Mouse (Mus musculus) hematopoietic stem cell, adult 5-6 weeks (primary cell): ENCODE results near the gene B9d1. TPM values are rescaled to one million over a fixed set of nuclear protein-coding genes. Genes with fewer than 3 reads are reported as not detected.

ENCODE experiments used
- ATAC-seq, 2 experiments: fragments of 125-278 bp in 1 of 2; replicated peaks in 1 of 2; 2 replicates each; pipeline ENCODE4 v1.8.0; 2016 to 2017; ENCODE audit warnings: inconsistent platforms in 2 of 2, mild to moderate bottlenecking in 2 of 2, moderate number of reproducible peaks in 2 of 2, low read depth in 1 of 2, moderate TSS enrichment in 1 of 2; ENCODE audit not compliant: low FRiP score in 2 of 2, poor library complexity in 2 of 2, severe bottlenecking in 2 of 2, insufficient read depth in 1 of 2, low TSS enrichment in 1 of 2
- total RNA-seq: library from RNA; stranded (forward); fragments of 172-1452, 232-1000 nt; gene quantifications from 2 replicates; pipeline ENCODE4 v1.2.3, GENCODE M21; 2017

B9d1 gene
- total RNA-seq, result 1.6 and 4.4 TPM in 2 replicates

DNA sequence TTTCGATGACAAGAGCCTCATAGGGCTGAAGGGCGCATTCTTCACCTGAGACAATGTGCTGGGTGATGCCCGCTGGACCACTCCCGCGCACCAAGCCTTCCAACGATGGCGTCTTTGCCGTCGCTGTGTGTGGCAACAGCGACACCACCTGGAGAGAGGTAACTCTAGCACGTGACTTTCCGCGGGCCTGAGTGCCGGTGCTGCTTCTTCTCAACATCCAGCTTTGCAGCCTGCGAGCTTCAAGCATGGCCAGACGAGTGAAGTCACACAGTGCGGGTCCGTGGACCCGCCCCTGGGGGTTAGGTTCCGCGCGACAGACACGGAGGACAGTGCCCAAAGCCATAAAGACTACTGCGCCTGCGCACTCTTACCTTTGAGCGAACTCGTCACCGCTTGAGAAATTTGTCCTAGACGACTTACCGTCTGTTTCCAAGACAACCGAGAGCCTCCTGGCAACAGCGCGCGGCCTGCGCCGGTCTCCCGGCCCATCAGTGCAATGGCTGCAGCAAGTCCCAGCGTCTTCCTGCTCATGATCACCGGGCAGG is at the start of gene B9d1:
Gene B9d1, plus strand, starts transcription at position 432 of the 545 bp plus-strand sequence.
- ATAC-seq, result peak; percentile 91 to 92

DNA sequence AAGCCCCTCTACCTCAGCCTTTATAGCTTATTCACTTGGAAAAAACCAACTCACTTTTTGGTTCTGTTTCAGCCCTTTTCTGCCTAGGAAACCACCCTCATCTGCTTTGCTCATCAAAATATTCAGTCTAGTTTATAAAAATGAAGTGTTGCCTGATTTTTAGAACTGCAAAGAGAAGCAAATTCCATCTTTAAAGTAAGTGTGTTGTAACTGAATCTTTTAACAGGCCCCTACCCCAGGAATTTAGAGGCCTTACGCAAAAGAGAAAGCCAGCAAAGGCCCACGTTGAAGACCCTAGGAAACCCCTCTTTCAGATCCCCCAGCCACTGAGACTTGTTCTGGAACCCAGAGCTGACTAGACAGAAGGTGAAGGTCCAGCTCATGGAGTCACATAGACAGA is 40.9 kb upstream of the B9d1 start:
- no peak for ATAC-seq

DNA sequence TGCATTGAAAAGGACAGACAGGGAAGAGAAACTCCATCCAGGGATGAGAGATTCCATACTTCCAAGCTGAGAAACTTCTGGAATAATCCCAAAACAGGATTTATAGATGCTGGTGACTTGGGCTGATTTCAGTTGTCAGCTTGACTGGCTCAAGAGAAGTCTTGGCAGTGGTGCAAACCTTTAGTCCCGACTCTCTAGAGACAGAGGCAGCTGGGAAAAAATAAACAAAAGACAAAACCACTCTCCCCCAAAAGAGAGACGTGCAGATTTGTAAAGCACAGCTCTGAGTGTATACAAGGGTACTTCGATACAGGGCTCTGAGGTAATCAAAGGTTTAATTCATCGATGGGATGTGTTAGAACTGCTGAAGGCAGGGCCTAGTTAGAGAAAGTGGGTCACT is 39.5 kb upstream of the B9d1 start:
- no peak for ATAC-seq

DNA sequence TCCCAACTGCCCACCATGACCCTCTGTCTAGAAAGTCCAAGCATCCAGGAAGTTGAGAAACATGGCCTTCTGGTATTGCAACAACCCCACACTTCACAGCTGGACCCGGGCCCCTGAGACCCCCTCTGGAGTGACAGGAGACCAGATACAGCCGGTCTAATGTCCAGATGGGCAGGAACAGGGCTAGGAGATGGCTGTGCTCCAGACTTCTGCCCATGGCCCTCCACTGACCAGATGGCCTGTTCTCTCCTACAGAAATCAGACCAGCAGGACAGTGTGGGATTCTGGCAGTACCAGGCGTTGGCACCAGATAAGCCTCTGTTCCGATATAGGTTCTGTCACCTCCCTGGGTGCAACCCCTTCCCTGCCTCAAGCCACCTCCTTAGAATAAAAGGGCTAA is 36.4 kb upstream of the B9d1 start:
- ATAC-seq, result no peak

DNA sequence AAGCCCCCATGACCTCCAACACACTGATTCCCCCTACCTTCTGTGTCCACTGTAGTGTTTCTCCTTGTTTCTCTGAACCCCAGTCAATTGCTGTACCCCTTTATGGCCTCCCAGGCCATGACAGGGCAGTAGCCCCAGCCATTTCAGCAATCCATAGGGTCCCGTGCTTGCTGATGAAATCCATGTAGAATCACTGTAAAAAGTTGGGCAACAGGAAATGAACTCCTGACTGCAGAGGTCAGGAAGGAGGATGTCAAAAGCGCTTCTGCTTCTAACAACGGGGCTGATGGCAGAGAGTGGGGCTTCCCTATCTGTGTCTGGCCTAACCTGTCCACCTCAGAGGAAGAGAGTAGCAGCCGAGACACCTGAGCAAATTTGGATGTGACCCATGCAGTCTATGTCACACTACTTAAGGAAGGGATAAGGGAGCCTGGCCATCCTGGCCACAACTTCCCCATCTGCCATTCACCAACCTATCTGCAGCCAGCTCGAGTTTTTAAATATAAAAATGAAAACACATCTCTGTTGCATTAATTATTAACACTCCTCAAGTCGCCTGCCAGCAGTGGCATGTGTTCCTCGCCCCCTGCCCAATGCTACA is 35.5 kb upstream of the B9d1 start:
- peak; percentile 56 to 69 for ATAC-seq

DNA sequence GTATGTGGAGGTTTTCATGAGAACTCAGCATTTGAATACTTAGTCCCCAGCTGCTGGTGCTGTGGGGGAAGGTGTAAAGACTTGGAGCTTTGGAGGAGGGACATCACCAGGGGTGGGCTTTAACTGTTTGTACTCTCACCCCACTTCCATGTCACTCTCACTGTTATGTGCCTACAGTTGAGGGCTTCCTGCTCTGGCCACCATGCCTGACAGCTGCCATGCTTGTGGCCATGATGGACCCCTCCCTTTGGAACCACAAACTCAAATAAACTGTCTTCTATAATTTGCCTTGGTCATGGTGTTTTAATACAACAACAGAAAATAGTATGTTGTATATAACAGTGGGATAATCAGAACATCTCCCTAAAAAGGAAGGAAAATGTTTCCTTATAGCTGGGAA is 34.1 kb upstream of the B9d1 start:
- no peak for ATAC-seq

DNA sequence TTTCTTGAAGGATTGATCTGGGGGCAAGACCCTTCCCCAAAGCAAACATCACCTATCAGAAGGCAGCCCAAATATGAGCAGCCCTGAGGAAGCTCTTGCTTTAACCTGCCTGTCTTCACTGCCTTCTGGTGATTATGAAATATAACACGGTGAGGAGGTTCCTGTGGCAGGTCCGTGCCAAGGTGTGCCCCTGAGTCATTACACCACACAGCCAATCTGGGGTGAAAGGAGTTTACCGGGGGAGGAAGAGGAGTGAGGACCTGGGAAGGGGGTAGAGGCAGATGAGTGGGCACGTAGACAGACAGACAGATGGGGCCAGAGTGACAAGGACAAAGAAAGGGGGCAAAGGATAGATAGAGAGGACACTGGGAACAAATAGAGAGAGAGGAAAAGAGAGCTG is 31.3 kb upstream of the B9d1 start:
- peak in 1 of 2 experiments; percentile 34; a peak in 1 of 4 replicates for ATAC-seq

DNA sequence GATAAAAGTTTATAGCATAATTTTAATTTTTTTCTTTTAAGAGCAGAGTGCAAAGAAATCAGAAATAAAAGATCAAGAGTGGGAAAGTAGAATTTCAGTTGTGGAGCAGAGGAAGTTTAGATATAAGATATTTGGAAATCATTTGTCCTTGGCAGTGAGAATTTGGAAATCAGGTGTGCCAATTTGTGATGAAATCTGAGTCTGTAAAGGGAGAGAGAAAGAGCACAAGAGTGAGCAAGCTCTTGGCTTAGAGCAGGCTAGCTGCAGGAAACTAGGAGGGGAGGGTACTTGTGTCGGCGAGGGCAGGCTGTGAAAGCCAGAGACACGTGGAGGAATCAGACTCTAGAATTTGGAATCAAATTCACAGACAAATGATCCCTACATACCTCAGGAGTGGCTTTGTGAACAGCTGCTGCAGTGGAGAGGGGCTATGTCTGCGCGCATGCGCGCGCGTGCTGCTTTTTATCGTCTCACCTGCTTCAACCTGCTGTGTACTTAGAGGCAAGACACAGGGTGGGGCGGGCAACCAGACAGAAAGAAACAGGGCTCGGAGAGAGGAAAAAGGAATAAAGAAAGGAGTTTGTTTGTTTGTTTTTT is 28.1 kb upstream of the B9d1 start:
- ATAC-seq, result no peak

- ATAC-seq, result no peak
Observed at GRCm38 (mm10) chr11:61477566-61478508, 27.1 kb upstream of the B9d1 start.

GRCm38 (mm10) chr11:61478788-61479187 is 26.2 kb upstream of the B9d1 start:
- no peak for ATAC-seq

DNA sequence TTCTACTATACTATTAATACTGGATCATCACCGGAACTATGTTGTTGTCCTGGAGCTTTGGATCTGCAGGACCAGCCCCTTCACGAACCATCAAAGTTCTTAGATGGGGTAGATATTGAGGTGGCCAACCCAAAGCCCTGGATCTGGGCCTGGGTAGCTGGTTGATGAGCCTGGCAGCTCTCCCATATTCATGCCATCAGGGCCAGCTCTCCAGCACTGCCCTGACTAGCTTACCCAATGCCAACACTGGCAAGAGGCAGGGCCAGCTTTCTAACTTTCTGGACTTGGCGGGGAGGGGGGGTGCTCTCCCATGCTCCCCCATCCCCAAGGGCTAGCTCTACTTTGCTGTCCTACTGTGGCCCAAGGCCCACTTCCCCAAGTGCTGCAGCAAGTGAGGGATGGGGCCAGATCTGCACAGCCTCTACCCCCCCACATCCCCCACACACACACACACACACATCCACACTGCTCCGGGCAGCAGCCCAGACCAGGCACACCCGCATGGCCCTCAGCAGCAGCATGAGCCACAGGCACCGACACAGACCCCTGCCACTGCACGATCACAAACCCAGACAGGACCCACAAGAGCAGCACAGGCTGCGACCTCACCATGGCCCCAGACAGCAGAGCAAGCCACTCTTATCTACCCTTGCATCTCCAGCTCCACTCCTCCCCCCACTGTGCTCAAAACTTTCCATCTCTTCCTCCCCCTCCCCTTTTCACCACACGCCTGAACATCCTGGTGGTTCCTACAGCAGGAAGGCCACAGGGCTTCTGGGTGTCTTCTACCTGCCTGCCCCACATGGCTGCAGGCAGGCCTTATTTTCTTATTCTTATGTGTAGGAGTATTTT is 23.5 kb upstream of the B9d1 start:
- peak in 1 of 2 experiments; percentile 29; a peak in 1 of 4 replicates for ATAC-seq

DNA sequence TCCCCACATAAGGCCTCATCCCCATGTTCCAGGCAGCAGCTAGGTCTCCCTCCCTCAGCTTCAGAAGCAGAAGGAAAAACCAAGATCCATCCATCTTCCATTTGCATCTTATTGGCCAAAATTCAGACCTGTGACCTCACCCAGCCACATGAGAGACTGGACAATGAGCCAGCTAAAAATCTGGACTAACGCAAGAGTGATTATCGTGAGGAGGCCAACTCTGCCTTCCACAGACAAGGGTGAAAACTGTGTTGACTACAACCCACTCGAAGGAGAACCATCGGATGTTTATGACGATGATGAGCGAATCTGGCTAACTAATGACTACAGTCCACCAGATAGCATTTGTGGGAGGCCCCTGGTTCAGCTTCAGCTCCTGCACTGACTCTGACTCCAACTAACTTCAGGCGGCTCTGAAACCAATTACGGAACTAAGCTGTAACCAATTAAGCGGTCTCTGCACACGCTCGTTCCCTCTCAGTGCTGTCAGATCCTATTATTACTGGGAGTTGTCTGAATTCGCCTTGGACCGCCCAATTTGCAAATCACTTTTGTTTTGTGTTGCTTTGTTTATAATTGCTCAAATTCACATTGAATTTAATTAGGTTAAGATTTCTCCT is 21.6 kb upstream of the B9d1 start:
- no peak; a peak in 1 of 4 replicates for ATAC-seq

DNA sequence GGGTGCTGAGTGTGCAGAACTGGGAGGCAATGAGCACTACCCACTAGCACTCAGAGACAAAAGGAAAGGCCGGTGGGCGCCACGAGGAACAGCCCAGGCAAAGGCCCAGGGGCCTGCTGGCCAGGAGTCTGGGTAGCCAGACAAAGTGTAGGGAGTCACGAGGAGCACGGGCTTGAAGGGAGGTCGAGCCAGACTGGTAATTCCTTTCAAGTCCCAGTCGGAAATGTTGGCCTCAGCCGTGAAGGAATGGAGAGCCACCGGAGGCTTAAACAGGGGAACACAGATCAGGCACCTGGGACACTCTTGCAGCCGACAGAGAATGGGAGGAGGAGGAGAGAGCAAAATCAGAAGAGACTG is 20.7 kb upstream of the B9d1 start:
- no peak for ATAC-seq

DNA sequence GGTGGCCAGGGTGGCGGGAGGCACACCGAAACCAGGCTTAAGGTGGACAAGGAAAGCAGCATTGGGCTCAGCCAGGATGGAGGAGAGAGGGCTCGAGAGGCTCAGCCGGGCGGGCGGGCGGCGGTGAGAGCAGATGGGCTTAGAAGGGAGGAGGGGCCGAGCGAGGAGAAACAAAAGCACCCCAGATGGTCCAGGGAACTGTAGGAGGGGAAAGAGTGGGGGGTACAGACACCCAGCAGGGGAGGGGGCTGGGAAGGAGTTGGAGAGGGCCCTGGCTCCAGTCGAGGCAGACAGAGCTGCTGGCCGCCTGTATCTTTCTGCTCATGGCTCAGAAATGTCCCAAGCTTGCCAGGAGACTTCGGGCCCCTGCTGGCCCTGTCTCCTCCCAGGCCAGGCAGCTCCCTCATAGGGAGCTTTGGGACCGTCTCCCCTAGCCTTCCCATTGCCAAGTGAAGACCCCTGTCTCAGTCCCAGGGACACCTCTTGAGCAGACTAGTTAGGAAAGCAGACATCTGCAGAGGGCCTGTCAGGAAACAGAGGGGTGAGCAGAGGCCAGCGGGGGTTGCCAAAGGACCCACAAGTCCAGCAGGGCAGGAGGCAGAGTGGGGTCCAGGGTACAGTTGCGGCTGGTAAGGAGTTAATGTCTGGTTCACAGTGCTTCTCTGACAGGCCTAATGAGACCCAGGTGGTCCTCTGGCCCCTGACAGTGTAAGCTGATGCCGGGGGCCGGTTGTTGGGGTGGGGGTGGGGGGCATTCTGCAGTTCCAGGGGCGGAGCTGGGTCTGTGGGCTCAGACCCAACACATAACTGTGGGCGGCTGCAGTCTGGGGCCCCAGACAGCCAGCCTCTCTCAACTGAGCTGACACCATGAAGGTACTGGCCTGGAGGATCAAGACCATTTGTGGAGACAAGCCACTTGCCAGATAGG is 20.1 kb upstream of the B9d1 start, which contains the start of gene Mfap4:
Gene Mfap4, plus strand, starts transcription at position 819 of the 928 bp plus-strand sequence.
- ATAC-seq, result no peak

- ATAC-seq, result no peak
Observed at GRCm38 (mm10) chr11:61485541-61486457, 19.1 kb upstream of the B9d1 start.
